Mouse (Mus musculus): ENCODE data around the gene Prr19.

DNA sequence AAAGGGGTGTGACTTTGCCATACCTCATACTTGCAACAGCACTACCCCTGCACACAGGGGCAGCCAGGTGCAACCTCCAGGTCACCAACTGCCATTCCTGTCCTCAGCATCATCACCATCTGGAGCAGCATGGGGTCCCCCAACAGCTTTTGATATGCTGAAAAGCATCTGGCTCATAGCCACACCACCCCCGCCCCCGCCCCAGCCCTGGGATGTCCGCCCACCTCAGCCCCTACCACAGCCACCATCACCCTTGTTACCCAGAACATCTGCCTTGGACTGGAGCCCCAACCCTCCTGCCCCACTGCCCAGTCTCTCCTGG lies 2.4 kb downstream of the Prr19 start:
- no peak for TF ChIP-seq CTCF (IDR thresholded peaks at IDR 0.05; ENCODE audit: borderline replicate concordance, insufficient read depth, low read depth, low read length)
- no peak for TF ChIP-seq POLR2A (IDR thresholded peaks at IDR 0.05; ENCODE audit: borderline replicate concordance, insufficient read depth, low read length)

Measured in cerebellum, adult 2 months (tissue).